Mouse (Mus musculus) G1E (cell line): ENCODE data around the gene Surf2. TPM values are rescaled to one million over a fixed set of nuclear protein-coding genes. Genes with fewer than 3 reads are reported as not detected.

Source experiments
- ATAC-seq: 2 replicates; pipeline ENCODE4 v1.8.0; 2016; ENCODE audit warnings: mild to moderate bottlenecking; ENCODE audit not compliant: insufficient number of reproducible peaks, poor library complexity, low FRiP score, severe bottlenecking; ENCODE audit errors: extremely low read depth
- DNase-seq: peaks from one replicate; pipeline ENCODE4 v3.0.0; 2012; ENCODE audit warnings: low spot score
- H3K27me3 ChIP-seq: 2 replicates; pipeline ENCODE4 v1.6.1; 2012; ENCODE audit warnings: mild to moderate bottlenecking, low read length, inconsistent platforms; ENCODE audit not compliant: insufficient read depth
- H3K36me3 ChIP-seq: replicated peaks from 2 replicates; pipeline ENCODE3; 2012; ENCODE audit warnings: mild to moderate bottlenecking, inconsistent platforms
- H3K4me1 ChIP-seq: 2 replicates; pipeline ENCODE4 v1.6.1; 2012; ENCODE audit warnings: low read depth, low read length, inconsistent platforms, mixed read lengths; ENCODE audit not compliant: insufficient read depth
- H3K4me3 ChIP-seq: 2 replicates; pipeline ENCODE4 v1.5.1; 2012; ENCODE audit warnings: low read depth, mild to moderate bottlenecking, inconsistent platforms, low read length, moderate library complexity, mixed read lengths
- H3K9me3 ChIP-seq: replicated peaks from 2 replicates; pipeline ENCODE4 v1.6.1; 2012; ENCODE audit warnings: inconsistent platforms
- CTCF ChIP-seq: IDR thresholded peaks from 2 replicates; pipeline ENCODE4 v1.5.1; 2012; ENCODE audit warnings: low read depth, low read length, inconsistent platforms, mixed read lengths
- GATA1 ChIP-seq: IDR thresholded peaks from 2 replicates; pipeline ENCODE4 v1.6.1; 2012; ENCODE audit warnings: borderline replicate concordance, low read length, inconsistent platforms, mixed read lengths
- GATA2 ChIP-seq: IDR thresholded peaks from 2 replicates; pipeline ENCODE4 v1.6.1; 2012; ENCODE audit warnings: low read depth, low read length, inconsistent platforms, borderline replicate concordance
- POLR2AphosphoS5 ChIP-seq: IDR thresholded peaks from 2 replicates; pipeline ENCODE4 v1.6.1; 2012; ENCODE audit warnings: low read depth, low read length, inconsistent platforms; ENCODE audit not compliant: insufficient replicate concordance
- TAL1 ChIP-seq: conservative IDR thresholded peaks from 2 replicates; pipeline ENCODE4 v1.6.1; 2012; ENCODE audit warnings: low read depth, low read length, inconsistent platforms, mixed read lengths
- polyA plus RNA-seq: library from polyadenylated mRNA; stranded (reverse); fragments of >175 nt; gene quantifications from 2 replicates; pipeline ENCODE4 v1.2.3, GENCODE M21; 2012
- total RNA-seq, 2 experiments: library from RNA; stranded (forward) in 1 of 2; stranded (reverse) in 1 of 2; fragments of 200-1000 nt in 1 of 2; fragments of >200 nt in 1 of 2; fragmentation: Nextera tagmentation in 1 of 2; gene quantifications; 2 replicates each; pipeline ENCODE4 v1.2.3; 2014 to 2017

Surf2 gene
- total and polyA plus RNA-seq, 3 experiments, result 11.1 to 81.8 (median 69.6) TPM

- peaks cover 90% of the 10 kb centered on the region for H3K36me3 ChIP-seq
- no peaks in the 10 kb centered on the region for H3K27me3 ChIP-seq
- ATAC-seq, result no peak
- H3K4me3 ChIP-seq, result no peak overlapping the region
- no peaks in the 10 kb centered on the region for H3K9me3 ChIP-seq
- peaks cover 51% of the 10 kb centered on the region for H3K4me1 ChIP-seq
- no peak for DNase-seq
- no peak for TF ChIP-seq POLR2AphosphoS5
- no peak for TF ChIP-seq TAL1
- no peak for TF ChIP-seq GATA1
- no peak for TF ChIP-seq CTCF
- no peak for TF ChIP-seq GATA2
Observed at GRCm38 (mm10) chr2:26927745-26928476, 11.7 kb downstream of the Surf2 start.

GRCm38 (mm10) chr2:26930390-26930789 lies 14.2 kb downstream of the Surf2 start:
- Histone ChIP-seq H3K4me3 (no peak overlapping the region), H3K27me3 (no peaks in the 10 kb centered on the region), H3K36me3 (peaks cover 66% of the 10 kb centered on the region), H3K9me3 (no peaks in the 10 kb centered on the region), H3K4me1 (peaks cover 67% of the 10 kb centered on the region)
- DNase-seq (peak; percentile 37), ATAC-seq (no peak)
- TF ChIP-seq POLR2AphosphoS5 (no peak), CTCF (peak; percentile 81), TAL1 (no peak), GATA1 (no peak), GATA2 (no peak)

- H3K4me1 ChIP-seq, result peaks cover 74% of the 10 kb centered on the region
Observed at GRCm38 (mm10) chr2:26932473-26933303, 16.5 kb downstream of the Surf2 start.

DNA sequence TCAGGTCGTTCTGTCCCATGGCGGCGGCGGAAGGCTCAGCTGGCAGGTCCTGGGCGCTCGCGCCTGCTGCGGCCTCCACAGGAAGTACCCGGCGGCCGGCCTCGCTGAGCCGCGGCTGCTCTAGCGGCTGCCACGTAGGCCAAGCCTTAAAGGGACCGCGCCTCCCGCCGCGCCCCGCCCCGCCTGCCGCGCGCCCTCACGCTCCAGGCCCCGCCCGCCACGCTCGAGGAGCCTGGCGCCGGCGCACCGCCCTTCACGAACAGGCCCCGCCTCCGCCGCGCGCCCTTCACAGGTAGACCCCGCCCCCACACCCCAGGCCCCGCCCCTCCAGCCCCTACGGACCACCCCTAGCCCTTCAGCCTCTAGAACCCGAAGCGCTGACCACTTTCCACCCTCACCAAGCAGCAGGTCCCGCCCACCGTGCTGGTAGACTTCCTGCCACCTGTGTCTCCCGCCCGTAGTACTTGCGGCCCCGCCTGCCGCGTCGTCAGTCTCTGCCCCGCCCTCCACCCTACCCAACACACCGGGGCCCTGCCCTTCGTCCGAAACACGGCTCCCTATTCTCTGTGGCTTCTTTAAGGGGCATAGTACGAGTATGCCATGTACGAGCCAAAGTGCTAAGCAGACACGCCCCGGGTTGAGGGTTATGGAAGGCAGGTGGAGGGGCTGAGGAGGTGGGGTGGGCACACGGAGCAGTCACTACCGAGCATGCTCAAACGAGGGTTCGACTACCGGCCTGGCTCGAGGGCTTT lies 17.3 kb downstream of the Surf2 start, which contains the start of the genes Surf4 and Stkld1:
Gene Surf4, minus strand, starts transcription at position 625 of the 752 bp plus-strand sequence.
Gene Stkld1, plus strand, starts transcription at position 744 of the 752 bp plus-strand sequence.
- H3K4me3 ChIP-seq, result peak within 1 kb of the TSS; percentile 93
- H3K4me1 ChIP-seq, result peaks cover 67% of the 10 kb centered on the region
- DNase-seq (peak; percentile 96), ATAC-seq (peak; percentile 91)
- H3K9me3 ChIP-seq, result no peaks in the 10 kb centered on the region
- TF ChIP-seq GATA1 (no peak), POLR2AphosphoS5 (0 out of 2 replicates have a peak, but pooled peaks have one; percentile 35)
- no peaks in the 10 kb centered on the region for H3K27me3 ChIP-seq
- peaks cover 35% of the 10 kb centered on the region for H3K36me3 ChIP-seq

More at GRCm38 (mm10) chr2:26932473-26933303, 16.5 kb downstream of the Surf2 start:
- no peak for TF ChIP-seq CTCF
- no peak for TF ChIP-seq TAL1
- no peak for TF ChIP-seq GATA2
- no peak for TF ChIP-seq GATA1
- no peak for TF ChIP-seq POLR2AphosphoS5
- H3K9me3 ChIP-seq, result no peaks in the 10 kb centered on the region
- peak overlapping the region; percentile 93 for H3K4me3 ChIP-seq
- H3K36me3 ChIP-seq, result peaks cover 43% of the 10 kb centered on the region
- peak; percentile 40 for DNase-seq
- no peak for ATAC-seq
- no peaks in the 10 kb centered on the region for H3K27me3 ChIP-seq

GRCm38 (mm10) chr2:26935286-26935685 lies 19.1 kb downstream of the Surf2 start:
- ATAC-seq (no peak), DNase-seq (no peak)
- no peak overlapping the region for H3K4me3 ChIP-seq
- peaks cover 52% of the 10 kb centered on the region for H3K4me1 ChIP-seq
- H3K36me3 ChIP-seq, result peaks cover 17% of the 10 kb centered on the region
- peaks cover 14% of the 10 kb centered on the region for H3K27me3 ChIP-seq
- TF ChIP-seq CTCF (no peak), TAL1 (no peak), POLR2AphosphoS5 (no peak), GATA1 (no peak), GATA2 (no peak)
- H3K9me3 ChIP-seq, result no peaks in the 10 kb centered on the region

GRCm38 (mm10) chr2:26936425-26936824 lies 20.3 kb downstream of the Surf2 start:
- Histone ChIP-seq H3K9me3 (no peaks in the 10 kb centered on the region), H3K36me3 (peaks cover 5% of the 10 kb centered on the region), H3K4me1 (peaks cover 43% of the 10 kb centered on the region), H3K4me3 (no peak overlapping the region), H3K27me3 (peaks cover 25% of the 10 kb centered on the region)
- no peak for ATAC-seq
- DNase-seq, result no peak
- TF ChIP-seq TAL1 (no peak), CTCF (no peak), GATA1 (no peak), POLR2AphosphoS5 (no peak), GATA2 (no peak)
